Mouse (Mus musculus): ENCODE measurements around the gene Dennd1b.

Gene Dennd1b

GRCm38 (mm10) chr1:138963161-138963867 is at the start of gene Dennd1b:
Dennd1b (plus strand) TSS chr1:138963435.
- peak; percentile 67 for DNase-seq (ENCODE audit: low spot score)

- no peak for DNase-seq (ENCODE audit: low spot score)
These were observed 47.6 kb upstream of the Dennd1b start for GRCm38 (mm10) chr1:138915596-138915995.

GRCm38 (mm10) chr1:138919601-138920000 is 43.6 kb upstream of the Dennd1b start:
- no peak for DNase-seq (ENCODE audit: low spot score)

GRCm38 (mm10) chr1:138920082-138920481 is 43.2 kb upstream of the Dennd1b start:
- DNase-seq (ENCODE audit: low spot score): no peak

- DNase-seq (ENCODE audit: low spot score): no peak
These were observed 42.4 kb upstream of the Dennd1b start for GRCm38 (mm10) chr1:138920799-138921198.

GRCm38 (mm10) chr1:138922886-138923285 is 40.3 kb upstream of the Dennd1b start:
- no peak for DNase-seq (ENCODE audit: low spot score)

GRCm38 (mm10) chr1:138924282-138924681 is 39.0 kb upstream of the Dennd1b start:
- no peak for DNase-seq (ENCODE audit: low spot score)

- DNase-seq (ENCODE audit: low spot score): no peak
These were observed 34.4 kb upstream of the Dennd1b start for GRCm38 (mm10) chr1:138928671-138929483.

GRCm38 (mm10) chr1:138929985-138930384 is 33.2 kb upstream of the Dennd1b start:
- no peak for DNase-seq (ENCODE audit: low spot score)

- no peak for DNase-seq (ENCODE audit: low spot score)
These were observed 32.4 kb upstream of the Dennd1b start for GRCm38 (mm10) chr1:138930856-138931255.

GRCm38 (mm10) chr1:138936169-138936568 is 27.1 kb upstream of the Dennd1b start:
- no peak for DNase-seq (ENCODE audit: low spot score)

GRCm38 (mm10) chr1:138937686-138938370 is 25.4 kb upstream of the Dennd1b start:
- DNase-seq (ENCODE audit: low spot score): no peak

- DNase-seq (ENCODE audit: low spot score): no peak
These were observed 23.6 kb upstream of the Dennd1b start for GRCm38 (mm10) chr1:138939579-138940139.

- no peak for DNase-seq (ENCODE audit: low spot score)
These were observed 22.8 kb upstream of the Dennd1b start for GRCm38 (mm10) chr1:138940407-138940806.

- no peak for DNase-seq (ENCODE audit: low spot score)
These were observed 11.1 kb upstream of the Dennd1b start for GRCm38 (mm10) chr1:138952173-138952572.

GRCm38 (mm10) chr1:138954978-138955377 is 8.3 kb upstream of the Dennd1b start:
- no peak for DNase-seq (ENCODE audit: low spot score)

GRCm38 (mm10) chr1:138955455-138955854 is 7.8 kb upstream of the Dennd1b start:
- DNase-seq (ENCODE audit: low spot score): no peak

- no peak for DNase-seq (ENCODE audit: low spot score)
These were observed 6.7 kb upstream of the Dennd1b start for GRCm38 (mm10) chr1:138956511-138956910.

- peak; percentile 15 for DNase-seq (ENCODE audit: low spot score)
These were observed 6.1 kb upstream of the Dennd1b start for GRCm38 (mm10) chr1:138957111-138957510.

- DNase-seq (ENCODE audit: low spot score): no peak
These were observed 4.4 kb upstream of the Dennd1b start for GRCm38 (mm10) chr1:138958863-138959262.

- no peak for DNase-seq (ENCODE audit: low spot score)
These were observed 3.2 kb upstream of the Dennd1b start for GRCm38 (mm10) chr1:138959903-138960483.

Data from T-cell, adult 2 months (primary cell).